Mouse (Mus musculus): ENCODE measurements around the gene Creg2.
"Not testable (repeated sequence)": the region's sequence is repeated elsewhere in the genome, so short reads cannot be mapped to it uniquely, and the experiment has no call there.

Creg2 gene

DNA sequence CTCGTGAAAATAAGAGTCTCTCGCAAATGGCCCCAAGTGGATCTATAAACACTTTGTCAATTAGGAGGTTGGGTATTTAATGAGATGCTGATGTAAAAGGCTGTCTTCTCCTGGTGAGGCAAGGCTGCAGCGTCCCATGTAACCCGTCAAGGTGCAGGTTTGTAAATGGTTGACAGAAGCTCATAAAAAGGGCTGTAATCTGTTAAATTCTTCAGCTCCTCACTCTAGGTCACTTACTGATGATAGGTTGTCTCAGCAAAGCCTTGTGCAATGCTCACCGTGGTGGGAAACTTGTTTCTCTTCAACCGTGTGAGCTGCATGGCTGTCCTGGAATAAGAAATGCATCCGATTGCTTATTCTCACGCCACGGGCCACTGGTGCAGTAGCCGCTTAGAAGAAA is 57.4 kb downstream of the Creg2 start:
- DNase-seq (ENCODE audit: low spot score) = no peak

DNA sequence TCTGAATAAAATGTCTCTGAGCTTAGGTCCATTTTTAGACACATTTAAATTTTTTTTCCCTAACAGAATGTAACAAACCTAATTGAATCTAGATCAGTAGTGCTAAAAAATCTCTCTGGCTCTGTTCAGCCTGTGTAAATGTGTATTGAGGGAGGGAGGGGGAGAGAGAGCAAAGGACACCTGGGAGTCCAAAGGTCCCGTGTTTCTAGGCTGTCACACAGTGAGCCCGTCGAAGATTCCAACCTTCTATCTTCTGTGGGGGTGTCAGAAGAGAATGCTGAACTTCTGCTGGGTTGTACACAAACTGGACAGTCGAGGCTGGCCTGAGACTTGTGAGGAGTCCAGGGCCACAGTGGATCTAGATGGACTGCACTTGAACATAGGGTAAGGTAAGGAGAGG is 59.2 kb downstream of the Creg2 start:
- DNase-seq (ENCODE audit: low spot score) = no peak

- not testable (repeated sequence) for DNase-seq (ENCODE audit: low spot score)
These were observed 59.7 kb downstream of the Creg2 start for GRCm38 (mm10) chr1:39591557-39591956.

GRCm38 (mm10) chr1:39590193-39590592 is 61.1 kb downstream of the Creg2 start:
- no peak for DNase-seq (ENCODE audit: low spot score)

DNA sequence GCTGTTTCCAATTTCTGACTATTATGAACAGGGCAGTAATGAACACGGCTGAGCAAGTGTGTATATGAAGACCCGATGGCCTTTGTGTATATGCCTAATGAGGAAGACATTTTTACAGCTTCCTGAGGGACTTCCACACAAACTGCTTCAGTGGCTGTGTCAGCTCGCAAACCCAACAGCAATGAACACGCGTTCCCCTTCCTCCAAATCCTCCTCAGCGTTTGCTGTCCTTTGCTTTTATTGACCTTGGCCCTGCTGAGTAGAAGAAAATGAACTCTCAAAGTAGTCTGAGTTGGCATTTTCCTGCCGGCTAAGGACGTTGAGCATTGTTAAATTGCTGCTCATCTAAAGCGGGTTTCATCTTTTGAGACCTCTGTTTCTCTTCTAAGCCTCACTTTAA is 65.9 kb downstream of the Creg2 start:
- DNase-seq (ENCODE audit: low spot score) = no peak

GRCm38 (mm10) chr1:39583173-39583572 is 68.1 kb downstream of the Creg2 start:
- no peak for DNase-seq (ENCODE audit: low spot score)

DNA sequence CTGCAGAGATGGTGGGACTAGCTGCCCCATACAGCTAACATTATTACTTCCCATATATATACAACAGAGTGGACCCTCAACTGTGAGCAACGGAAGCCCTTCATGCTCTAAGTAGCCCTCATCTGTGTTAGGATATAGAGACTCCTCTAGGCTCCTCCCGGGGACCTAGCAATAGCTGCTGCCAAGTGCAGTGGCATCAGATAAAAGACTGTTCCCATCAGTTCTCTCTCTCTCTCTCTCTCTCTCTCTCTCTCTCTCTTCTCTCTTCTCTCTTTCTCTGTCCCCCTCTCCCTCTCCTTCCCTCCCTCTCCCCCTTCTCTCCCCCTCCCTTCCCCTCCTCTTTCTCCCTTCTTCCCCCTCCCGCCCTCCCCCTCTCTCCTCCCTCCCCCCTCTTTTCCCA is 70.1 kb downstream of the Creg2 start:
- no peak for DNase-seq (ENCODE audit: low spot score)

GRCm38 (mm10) chr1:39579139-39579538 is 72.1 kb downstream of the Creg2 start:
- no peak for DNase-seq (ENCODE audit: low spot score)

- DNase-seq (ENCODE audit: low spot score) = no peak
These were observed 72.8 kb downstream of the Creg2 start for GRCm38 (mm10) chr1:39578446-39578845.

DNA sequence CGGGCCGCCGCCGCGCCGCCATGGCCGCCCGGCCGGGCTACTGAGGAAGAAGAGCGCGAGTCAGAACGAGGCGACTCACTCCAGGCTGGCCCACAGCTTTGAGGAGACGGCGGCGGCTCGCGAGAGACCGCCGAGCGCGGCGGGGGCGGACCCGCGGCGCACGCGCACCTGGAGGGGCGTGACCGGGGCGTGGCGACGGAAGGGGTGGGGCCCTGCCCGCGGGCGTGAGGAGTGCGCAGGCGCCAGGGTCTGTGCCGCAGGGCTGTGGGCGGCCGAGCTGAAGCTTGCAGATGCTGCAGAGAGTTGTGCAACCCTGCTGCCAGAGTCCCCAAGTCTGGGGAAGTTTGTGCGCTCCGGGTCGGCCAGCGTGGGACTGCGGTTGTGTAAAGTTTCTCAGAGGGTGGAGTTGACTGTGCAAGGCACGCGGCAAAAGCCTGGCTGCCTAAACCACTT is 74.0 kb downstream of the Creg2 start, which contains the start of gene Rnf149:
Gene Rnf149, minus strand, starts transcription at position 153 of the 453 bp plus-strand sequence.
- DNase-seq (ENCODE audit: low spot score) = peak; percentile 76

DNA sequence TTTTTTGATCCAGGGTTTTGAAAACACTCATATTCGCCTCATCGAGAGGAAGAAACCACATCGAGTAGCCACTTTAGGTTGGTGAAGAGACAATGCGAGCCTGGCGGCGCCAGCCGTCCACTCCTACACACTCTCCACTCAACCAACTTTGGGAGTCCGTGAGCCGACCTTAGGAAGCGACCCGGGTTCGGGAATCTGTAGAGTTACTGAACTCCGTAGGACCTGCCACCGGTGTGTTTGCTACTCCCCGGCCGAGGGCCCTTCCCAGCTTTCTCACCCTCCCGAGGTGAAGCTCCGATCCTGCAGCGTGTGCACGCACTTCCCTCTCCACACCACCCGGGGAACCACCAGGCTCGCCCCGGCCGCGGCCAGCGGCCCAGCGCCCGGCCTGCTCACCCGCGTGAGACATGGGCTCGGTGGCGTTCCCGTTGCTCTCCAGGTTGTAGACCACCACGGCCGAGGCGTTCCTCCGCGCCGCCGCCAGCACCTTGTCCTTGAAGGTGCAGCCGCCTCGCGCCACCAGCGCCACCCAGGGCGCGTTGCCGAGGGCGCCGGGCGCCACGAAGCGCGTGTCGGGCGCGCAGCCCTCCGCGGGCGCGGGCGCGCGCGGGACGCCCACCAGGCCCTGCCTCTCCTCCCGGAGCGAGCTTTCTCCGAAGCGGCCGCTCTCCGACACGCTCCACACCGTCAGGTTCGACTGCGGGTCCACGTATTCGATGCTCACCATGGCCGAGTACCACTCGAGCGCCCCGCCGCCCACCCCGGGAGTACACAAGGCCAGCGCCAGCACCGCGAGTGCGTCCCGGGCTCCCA is 74.6 kb downstream of the Creg2 start:
- DNase-seq (ENCODE audit: low spot score) = peak; percentile 56

DNA sequence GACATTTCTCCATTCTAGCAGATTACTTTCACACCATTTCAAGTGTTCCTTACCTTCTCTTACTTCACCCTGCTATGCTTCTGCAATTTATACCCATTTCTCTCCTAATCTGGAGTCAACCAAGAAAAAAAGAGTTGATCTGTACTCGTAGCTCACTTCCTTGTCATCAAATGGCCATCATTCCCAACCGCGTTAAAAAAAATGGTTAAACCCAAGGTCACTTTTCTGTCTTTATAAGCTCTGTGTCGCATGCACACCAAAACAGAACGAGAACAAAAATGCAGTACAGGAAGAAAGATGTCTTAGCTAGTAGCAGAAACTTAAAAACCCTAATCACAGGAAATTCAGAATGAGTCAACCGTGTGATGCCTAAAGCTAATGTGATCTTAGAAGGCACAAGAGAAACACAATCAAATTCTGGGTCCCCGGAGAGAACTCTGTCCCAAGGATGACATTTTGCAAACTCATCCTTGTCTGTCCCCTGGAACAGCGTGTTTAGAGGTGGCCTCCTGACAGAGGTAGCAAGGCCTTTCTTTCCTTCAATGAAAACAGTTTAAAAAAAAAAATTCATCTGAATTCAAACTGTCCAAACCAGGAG is 75.4 kb downstream of the Creg2 start:
- peak; percentile 51 for DNase-seq (ENCODE audit: low spot score)

GRCm38 (mm10) chr1:39573890-39574289 is 77.4 kb downstream of the Creg2 start:
- DNase-seq (ENCODE audit: low spot score) = no peak

DNA sequence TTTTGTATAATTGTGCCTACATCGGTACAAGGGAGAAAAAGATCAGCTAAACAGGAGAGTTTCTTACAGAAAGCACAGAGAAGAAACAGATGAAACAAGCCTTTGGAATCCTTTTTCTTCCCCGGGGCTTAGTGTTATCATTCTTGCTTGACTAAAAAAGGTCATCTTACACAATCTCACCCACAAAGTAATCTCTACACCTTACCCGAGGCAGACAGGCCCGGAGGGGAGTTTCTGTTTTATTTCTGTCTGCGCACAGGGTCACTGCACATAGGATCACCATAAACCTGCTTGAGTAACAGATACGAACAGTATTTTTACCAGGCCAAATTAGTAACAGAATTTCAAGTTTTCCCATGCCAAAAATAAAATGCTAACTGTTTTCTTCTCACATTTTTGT is 79.6 kb downstream of the Creg2 start:
- DNase-seq (ENCODE audit: low spot score) = no peak

Measured in c-Kit-positive CD71-positive TER-119-positive erythroid progenitor cells, embryonic 14.5 days (primary cell).